Mouse (Mus musculus): Measurements from ENCODE around the gene Cspg4. TPM values are rescaled to one million over a fixed set of nuclear protein-coding genes. Genes with fewer than 3 reads are reported as not detected.
A peak's percentile ranks its signal among the peaks of the same experiment; 100 is the strongest.

The Cspg4 gene
- polyA plus RNA-seq (2015; fragmentation: Nextera tagmentation; extraction: Ambion mirVana) = 38.3 and 41.1 TPM in 2 replicates

DNA sequence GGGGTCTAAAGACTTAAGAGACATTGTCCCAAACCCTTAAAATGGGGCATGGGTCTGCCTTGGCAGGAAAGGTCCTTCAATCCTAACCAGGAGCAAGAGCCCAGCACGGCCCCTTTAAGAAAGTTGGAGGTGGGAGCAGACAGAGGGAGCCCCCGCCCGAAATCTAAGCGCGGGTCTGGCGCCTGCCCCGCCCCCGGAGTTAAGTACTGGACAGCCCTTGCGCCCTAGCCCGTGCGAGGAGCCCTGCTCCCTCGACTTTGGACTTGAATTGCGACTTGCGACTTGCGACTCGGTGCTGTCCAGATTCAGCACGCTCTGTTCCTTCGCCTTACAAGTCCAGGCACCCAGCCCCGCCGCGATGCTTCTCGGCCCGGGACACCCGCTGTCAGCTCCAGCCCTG, at the start of gene Cspg4:
Gene Cspg4 (plus strand): TSS at position 202 of the 400 bp plus-strand sequence.
- Histone ChIP-seq H3K36me3 (peaks cover 3% of the 10 kb centered on the region; the same call in 1 of the 2 replicates), H3K27me3 (no peaks in the 10 kb centered on the region), H3K4me3 (peak within 1 kb of the TSS; percentile 62), H3K4me1 (peaks cover 77% of the 10 kb centered on the region), H3K27ac (peak within 1 kb of the TSS; percentile 85), H3K4me2 (replicated peaks) (peak within 1 kb of the TSS; percentile 77), H3K9ac (peak within 1 kb of the TSS; percentile 85), H3K9me3 (no peaks in the 10 kb centered on the region)
- WGBS = 1% methylated on average over 24 of the region's 24 CpGs
- ATAC-seq (ENCODE audit: low FRiP score, low read depth) = peak; percentile 69

DNA sequence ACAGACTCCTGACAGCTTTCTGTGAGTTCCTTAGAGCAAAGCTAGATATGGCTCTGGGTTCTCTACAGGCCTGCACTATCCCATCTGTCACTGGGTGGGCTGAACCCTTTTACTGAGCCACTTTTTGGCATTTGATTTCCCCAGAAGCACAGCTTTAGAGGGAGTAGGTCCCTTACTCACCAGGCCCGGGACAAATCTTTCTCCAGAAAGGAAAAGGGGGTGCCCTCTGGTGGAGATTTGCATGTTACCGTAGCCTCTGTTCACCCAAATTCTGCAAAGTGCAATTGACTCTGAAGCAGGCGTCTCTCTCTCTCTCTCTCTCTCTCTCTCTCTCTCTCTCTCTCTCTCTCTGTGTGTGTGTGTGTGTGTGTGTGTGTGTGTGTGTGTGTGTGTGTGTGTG, 39.9 kb upstream of the Cspg4 start:
- peaks cover 16% of the 10 kb centered on the region for H3K4me1 ChIP-seq
- H3K27ac ChIP-seq = no peak overlapping the region
- ATAC-seq (ENCODE audit: low FRiP score, low read depth) = no peak
- H3K36me3 ChIP-seq = no peaks in the 10 kb centered on the region
- H3K4me2 ChIP-seq (replicated peaks) = no peak overlapping the region
- H3K9me3 ChIP-seq = no peaks in the 10 kb centered on the region
- no peak overlapping the region for H3K4me3 ChIP-seq
- H3K27me3 ChIP-seq = peaks cover 28% of the 10 kb centered on the region
- WGBS = 0% methylated on average over 3 of the region's 3 CpGs
- H3K9ac ChIP-seq = no peak overlapping the region

DNA sequence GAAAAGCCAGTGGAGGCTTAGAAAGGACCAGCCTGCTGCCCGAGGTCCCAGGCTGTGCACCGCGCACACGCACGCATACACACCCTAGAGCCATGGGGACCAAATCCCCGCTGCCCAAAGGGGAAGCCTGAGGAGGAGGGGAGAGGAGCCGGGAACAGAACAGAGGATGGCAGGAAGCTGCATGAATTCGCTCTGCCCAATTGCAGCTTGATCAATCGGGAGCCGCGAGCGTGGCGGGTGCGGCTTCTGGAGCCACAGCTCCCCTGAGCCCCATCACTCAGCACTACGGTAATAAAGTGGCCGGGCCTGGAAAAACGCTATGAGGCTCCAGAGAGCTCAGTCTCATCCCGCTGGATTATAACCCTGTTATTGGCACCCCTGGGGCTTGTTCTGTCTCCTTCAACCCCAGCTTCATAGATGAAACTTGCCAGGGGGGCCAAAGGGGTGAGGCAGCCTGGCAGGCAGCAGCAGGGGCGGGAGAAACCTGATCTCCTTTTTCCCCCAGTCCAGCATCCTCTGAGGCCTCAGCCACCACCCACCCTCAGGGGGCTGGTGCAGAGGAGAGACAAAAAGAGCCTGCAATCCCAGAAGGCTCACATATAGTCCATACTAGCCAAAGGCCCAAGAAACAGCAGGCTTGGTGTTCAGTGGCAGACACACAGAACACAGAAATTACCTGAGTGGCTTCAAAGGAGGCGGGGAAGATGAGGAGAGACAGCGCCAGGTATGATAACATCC, 39.2 kb upstream of the Cspg4 start:
- Histone ChIP-seq H3K9ac (peak overlapping the region; percentile 45; the same call in 1 of the 2 replicates), H3K4me3 (peak overlapping the region; percentile 26), H3K4me2 (replicated peaks) (peak overlapping the region; percentile 62), H3K27ac (no peak overlapping the region), H3K4me1 (peaks cover 24% of the 10 kb centered on the region), H3K9me3 (no peaks in the 10 kb centered on the region), H3K27me3 (peaks cover 30% of the 10 kb centered on the region), H3K36me3 (no peaks in the 10 kb centered on the region)
- 8% methylated on average over 21 of the region's 21 CpGs for WGBS
- ATAC-seq (ENCODE audit: low FRiP score, low read depth) = no peak

DNA sequence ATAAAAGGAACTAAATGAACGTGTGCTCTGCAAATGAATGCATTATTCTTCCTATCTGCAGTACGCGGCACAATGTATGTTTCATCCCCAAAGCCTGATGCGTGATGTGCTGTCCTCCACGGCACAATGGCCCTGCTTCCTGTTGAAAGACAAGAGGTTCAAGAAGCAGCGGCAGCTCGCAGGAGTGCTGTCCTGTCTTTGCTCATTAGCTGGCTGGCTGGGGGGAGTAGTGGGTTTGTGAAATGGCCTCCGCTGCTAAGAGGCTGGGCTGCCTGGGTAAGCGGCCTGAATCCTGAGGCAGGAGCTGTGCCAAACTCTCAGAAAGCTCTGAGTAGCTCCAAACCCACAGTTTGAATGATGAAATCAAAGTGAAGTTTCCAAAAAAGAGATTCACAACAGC, 36.7 kb upstream of the Cspg4 start:
- no peak for ATAC-seq (ENCODE audit: low FRiP score, low read depth)
- Histone ChIP-seq H3K4me1 (peaks cover 32% of the 10 kb centered on the region), H3K4me3 (no peak overlapping the region), H3K27ac (no peak overlapping the region), H3K9ac (no peak overlapping the region), H3K4me2 (replicated peaks) (no peak overlapping the region), H3K36me3 (no peaks in the 10 kb centered on the region), H3K9me3 (no peaks in the 10 kb centered on the region), H3K27me3 (peaks cover 45% of the 10 kb centered on the region)
- 46% methylated on average over 9 of the region's 9 CpGs for WGBS

DNA sequence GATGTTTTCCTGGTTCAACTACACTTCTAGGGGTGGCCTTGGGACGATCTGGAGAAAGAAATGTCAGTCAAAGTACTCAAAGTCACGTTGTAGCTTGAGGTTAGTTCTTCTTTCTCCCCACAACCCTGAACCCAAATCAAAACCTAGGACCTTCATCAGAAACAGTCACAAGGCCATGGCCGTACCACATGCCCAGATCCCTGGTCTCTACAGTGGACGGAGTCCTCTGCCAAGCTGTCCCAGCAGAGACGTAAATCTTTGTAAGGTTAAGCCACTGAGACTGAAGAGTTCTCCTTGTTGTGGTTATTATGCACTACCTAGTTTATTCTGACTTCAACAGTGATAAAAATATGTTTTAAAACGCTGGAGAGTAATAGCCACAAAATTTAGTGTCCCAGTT, 36.0 kb upstream of the Cspg4 start:
- ATAC-seq (ENCODE audit: low FRiP score, low read depth) = no peak
- 71% methylated on average over 6 of the region's 6 CpGs for WGBS
- H3K36me3 ChIP-seq = no peaks in the 10 kb centered on the region

DNA sequence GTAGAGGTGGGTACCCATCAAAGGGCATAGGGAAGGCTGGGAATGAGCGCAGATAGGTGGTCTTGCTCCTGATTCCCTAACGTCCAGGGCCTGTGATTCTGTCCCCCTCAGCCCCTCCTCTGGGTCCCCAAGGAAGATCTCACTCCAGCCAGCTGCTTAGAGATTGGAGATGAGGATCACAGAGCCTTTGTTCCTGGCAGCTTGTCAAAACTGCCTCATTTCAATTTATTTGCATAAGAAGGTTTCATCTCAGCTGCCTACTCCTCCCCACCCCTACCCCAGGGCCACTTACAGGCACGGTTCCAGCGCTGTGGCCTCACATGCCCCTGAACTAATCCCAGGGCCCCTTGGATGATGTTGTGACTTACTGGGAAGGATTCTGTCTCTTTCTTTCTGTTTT, 34.7 kb upstream of the Cspg4 start:
- Histone ChIP-seq H3K4me3 (no peak overlapping the region), H3K4me2 (replicated peaks) (no peak overlapping the region), H3K27me3 (peaks cover 40% of the 10 kb centered on the region), H3K27ac (no peak overlapping the region), H3K9me3 (no peaks in the 10 kb centered on the region), H3K4me1 (peaks cover 28% of the 10 kb centered on the region), H3K36me3 (no peaks in the 10 kb centered on the region), H3K9ac (no peak overlapping the region)
- WGBS = 29% methylated on average over 4 of the region's 4 CpGs
- no peak for ATAC-seq (ENCODE audit: low FRiP score, low read depth)

More for the DNA sequence above, 36.0 kb upstream of the Cspg4 start:
- H3K9me3 ChIP-seq = no peaks in the 10 kb centered on the region
- H3K4me3 ChIP-seq = no peak overlapping the region
- H3K4me2 ChIP-seq (replicated peaks) = no peak overlapping the region
- peaks cover 35% of the 10 kb centered on the region for H3K4me1 ChIP-seq
- no peak overlapping the region for H3K9ac ChIP-seq
- peaks cover 45% of the 10 kb centered on the region for H3K27me3 ChIP-seq
- H3K27ac ChIP-seq = no peak overlapping the region

DNA sequence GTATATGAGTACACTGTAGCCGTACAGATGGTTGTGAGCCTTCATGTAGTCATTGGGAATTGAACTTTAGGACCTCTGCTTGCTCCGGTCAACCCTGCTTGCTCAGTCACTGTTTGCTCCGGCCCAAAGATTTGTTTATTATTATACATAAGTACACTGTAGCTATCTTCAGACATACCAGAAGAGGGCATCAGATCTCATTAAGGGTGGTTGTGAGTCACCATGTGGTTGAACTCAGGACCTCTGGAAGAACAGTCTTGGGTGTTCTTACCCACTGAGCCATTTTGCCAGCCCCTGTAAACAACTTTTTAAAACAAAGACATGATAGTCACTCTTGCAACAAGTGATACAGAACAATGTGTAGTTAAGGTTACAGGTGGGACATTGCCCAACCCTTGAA, 32.9 kb upstream of the Cspg4 start:
- ATAC-seq (ENCODE audit: low FRiP score, low read depth) = no peak
- 86% methylated on average over 3 of the region's 3 CpGs for WGBS
- no peak overlapping the region for H3K4me2 ChIP-seq (replicated peaks)
- H3K9ac ChIP-seq = no peak overlapping the region
- H3K27ac ChIP-seq = no peak overlapping the region
- H3K27me3 ChIP-seq = peaks cover 30% of the 10 kb centered on the region
- H3K4me1 ChIP-seq = peaks cover 18% of the 10 kb centered on the region
- no peaks in the 10 kb centered on the region for H3K36me3 ChIP-seq
- no peak overlapping the region for H3K4me3 ChIP-seq
- no peaks in the 10 kb centered on the region for H3K9me3 ChIP-seq

DNA sequence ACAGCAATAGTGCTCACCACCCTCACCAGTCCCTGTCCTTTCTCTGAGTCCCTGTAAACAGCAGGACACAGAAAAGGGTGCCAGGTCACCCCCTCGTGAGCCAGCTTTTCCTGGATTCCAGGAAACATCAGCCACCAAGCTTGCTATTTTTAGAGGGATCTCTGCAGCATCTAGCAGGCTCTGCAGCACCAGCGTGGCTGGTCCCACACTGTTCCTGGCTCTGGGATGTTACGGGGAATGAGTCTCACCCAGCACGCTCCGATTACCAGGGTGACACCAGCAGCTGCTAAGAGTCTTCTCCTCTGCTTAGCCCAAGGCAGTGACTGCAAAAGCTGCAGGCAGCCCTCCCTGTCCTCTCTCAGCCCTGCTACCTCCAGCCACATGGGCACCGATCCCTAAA, 31.9 kb upstream of the Cspg4 start:
- Histone ChIP-seq H3K27ac (no peak overlapping the region), H3K36me3 (no peaks in the 10 kb centered on the region), H3K4me3 (no peak overlapping the region), H3K9me3 (no peaks in the 10 kb centered on the region), H3K9ac (no peak overlapping the region), H3K4me1 (peaks cover 18% of the 10 kb centered on the region), H3K4me2 (replicated peaks) (no peak overlapping the region), H3K27me3 (peaks cover 27% of the 10 kb centered on the region)
- 21% methylated on average over 6 of the region's 6 CpGs for WGBS
- ATAC-seq (ENCODE audit: low FRiP score, low read depth) = no peak

DNA sequence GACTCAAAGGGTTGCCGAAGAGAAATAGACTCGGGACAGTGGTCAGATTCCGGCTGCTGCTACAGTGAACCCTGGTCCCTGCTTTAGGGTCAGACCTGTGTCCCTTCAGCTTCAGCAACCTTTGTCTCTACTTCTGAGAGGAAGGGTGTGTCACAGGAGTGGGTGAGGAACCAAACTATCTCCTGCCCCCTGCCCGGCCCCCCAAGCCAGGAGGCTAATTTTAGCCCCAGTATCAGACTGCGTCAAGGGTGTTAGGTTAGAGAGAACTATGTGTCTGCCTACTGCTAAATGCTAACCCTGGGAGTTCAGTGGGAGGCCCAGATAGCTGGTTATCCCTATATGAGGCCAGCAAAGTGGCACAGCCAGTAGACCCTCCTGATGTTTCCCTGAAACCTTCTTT, 29.7 kb upstream of the Cspg4 start:
- ATAC-seq (ENCODE audit: low FRiP score, low read depth) = no peak
- Histone ChIP-seq H3K9ac (no peak overlapping the region), H3K36me3 (no peaks in the 10 kb centered on the region), H3K27me3 (peaks cover 25% of the 10 kb centered on the region), H3K4me2 (replicated peaks) (no peak overlapping the region), H3K9me3 (no peaks in the 10 kb centered on the region), H3K4me1 (peaks cover 16% of the 10 kb centered on the region), H3K4me3 (no peak overlapping the region), H3K27ac (no peak overlapping the region)
- 69% methylated on average over 5 of the region's 5 CpGs for WGBS

DNA sequence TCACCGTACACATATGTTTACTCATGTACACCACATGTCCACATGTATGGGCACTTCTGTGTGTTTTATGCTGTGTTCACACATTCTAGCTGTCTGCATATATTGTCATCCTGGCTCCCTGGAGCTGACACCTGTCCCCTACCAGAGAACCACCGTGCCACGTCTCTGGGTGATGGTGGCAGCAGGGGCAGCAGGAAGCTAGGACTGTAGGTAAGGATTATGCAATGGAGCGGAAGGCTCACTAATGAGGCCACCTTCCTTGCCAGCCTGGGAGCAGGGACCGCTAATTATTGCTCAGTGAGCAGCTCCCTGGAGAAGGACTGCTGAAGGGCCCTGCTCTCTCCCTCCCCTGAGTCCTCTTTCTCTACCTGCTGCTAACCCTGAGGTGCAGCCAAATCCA, 24.1 kb upstream of the Cspg4 start:
- Histone ChIP-seq H3K9ac (no peak overlapping the region), H3K27me3 (peaks cover 20% of the 10 kb centered on the region), H3K9me3 (no peaks in the 10 kb centered on the region), H3K36me3 (no peaks in the 10 kb centered on the region), H3K4me2 (replicated peaks) (no peak overlapping the region), H3K4me1 (peaks cover 23% of the 10 kb centered on the region), H3K4me3 (no peak overlapping the region), H3K27ac (no peak overlapping the region)
- ATAC-seq (ENCODE audit: low FRiP score, low read depth) = no peak
- whole genome bisulfite sequencing = 62% methylated on average over 5 of the region's 5 CpGs

DNA sequence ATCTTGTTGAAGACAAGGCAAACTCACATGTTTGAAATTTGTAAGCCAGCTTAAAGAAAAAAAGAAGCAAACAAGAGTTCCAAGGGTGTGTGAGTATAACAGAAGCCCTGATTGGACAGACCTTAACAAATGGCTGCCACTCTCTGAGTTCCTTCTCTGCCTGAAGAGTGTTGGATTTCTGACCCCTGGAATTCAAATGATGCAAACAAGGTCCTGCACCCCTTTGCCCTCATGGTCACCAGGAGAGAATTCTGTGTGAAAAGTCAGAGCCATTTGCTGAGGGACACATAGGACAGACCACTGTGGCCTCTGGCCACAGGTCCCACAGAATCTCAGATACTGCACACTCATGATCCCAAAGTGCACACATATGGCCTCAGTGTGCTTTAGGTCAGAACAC, 23.0 kb upstream of the Cspg4 start:
- ATAC-seq (ENCODE audit: low FRiP score, low read depth) = no peak
- H3K27ac ChIP-seq = peak overlapping the region; percentile 59; the same call in 1 of the 2 replicates
- H3K9ac ChIP-seq = 0 out of 2 replicates have a peak overlapping the region, but pooled peaks have one; percentile 31
- H3K9me3 ChIP-seq = no peaks in the 10 kb centered on the region
- peaks cover 23% of the 10 kb centered on the region for H3K4me1 ChIP-seq
- no peaks in the 10 kb centered on the region for H3K36me3 ChIP-seq
- no peak overlapping the region for H3K4me3 ChIP-seq
- 0 out of 2 replicates have a peak overlapping the region, but pooled peaks have one; percentile 19 for H3K4me2 ChIP-seq (replicated peaks)
- peaks cover 31% of the 10 kb centered on the region for H3K27me3 ChIP-seq

DNA sequence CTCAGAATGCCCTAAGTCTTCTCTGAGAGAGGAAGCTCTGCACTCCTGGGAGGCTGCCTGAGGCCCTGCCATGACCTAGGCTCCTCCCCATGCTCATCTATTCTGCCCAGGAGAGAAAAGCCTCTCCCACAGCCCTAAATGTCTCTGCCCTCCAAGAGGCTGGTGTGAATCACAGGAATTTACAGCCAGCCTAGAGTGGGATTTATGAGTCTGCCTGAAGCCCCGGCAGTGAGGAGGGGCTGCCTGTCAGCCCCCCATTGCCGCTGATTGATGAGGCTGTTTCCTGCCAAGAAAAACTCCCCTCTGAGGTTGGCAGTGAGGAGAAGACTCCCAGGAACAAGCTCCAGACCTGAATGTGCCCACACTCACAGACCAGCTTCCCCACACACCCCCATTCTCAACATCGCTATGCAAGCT, 22.5 kb upstream of the Cspg4 start:
- 0 out of 2 replicates have a peak overlapping the region, but pooled peaks have one; percentile 31 for H3K9ac ChIP-seq
- no peaks in the 10 kb centered on the region for H3K9me3 ChIP-seq
- no peak overlapping the region for H3K4me3 ChIP-seq
- WGBS = 6% methylated on average over 3 of the region's 3 CpGs
- H3K36me3 ChIP-seq = no peaks in the 10 kb centered on the region
- H3K4me2 ChIP-seq (replicated peaks) = peak overlapping the region; percentile 19; the same call in 1 of the 2 replicates
- ATAC-seq (ENCODE audit: low FRiP score, low read depth) = peak; percentile 33
- H3K27ac ChIP-seq = peak overlapping the region; percentile 59; the same call in 1 of the 2 replicates
- peaks cover 32% of the 10 kb centered on the region for H3K27me3 ChIP-seq
- H3K4me1 ChIP-seq = peaks cover 23% of the 10 kb centered on the region

Measured in limb, embryonic 13.5 days (tissue).